Mouse (Mus musculus) lung, embryonic 15.5 days (tissue): ENCODE results near the gene Agap2. TPM values are rescaled to one million over a fixed set of nuclear protein-coding genes. Genes with fewer than 3 reads are reported as not detected.
A peak's percentile ranks its signal among the peaks of the same experiment; 100 is the strongest.

Experiments
- ATAC-seq: fragments of 200-750 bp; cut with Nextera tagmentation; 2 replicates; pipeline ENCODE4 v1.8.0; 2017; ENCODE audit warnings: moderate number of reproducible peaks, borderline replicate concordance; ENCODE audit not compliant: low FRiP score, low TSS enrichment; ENCODE audit errors: extremely low read depth
- H3K27ac ChIP-seq: fragments of 300-500 bp; sonication (generic); 2 replicates; pipeline ENCODE4 v1.5.1; 2015; ENCODE audit warnings: moderate library complexity, mild to moderate bottlenecking, inconsistent platforms
- H3K27me3 ChIP-seq: fragments of 300-500 bp; sonication (generic); 2 replicates; pipeline ENCODE4 v1.6.1; 2015; ENCODE audit warnings: inconsistent platforms
- H3K36me3 ChIP-seq: fragments of 300-500 bp; sonication (generic); 2 replicates; pipeline ENCODE4 v1.6.1; 2015; ENCODE audit warnings: inconsistent platforms
- H3K4me1 ChIP-seq: fragments of 300-500 bp; sonication (generic); 2 replicates; pipeline ENCODE4 v1.6.1; 2015; ENCODE audit warnings: inconsistent platforms
- H3K4me2 ChIP-seq: fragments of 300-500 bp; sonication (generic); 2 replicates; pipeline ENCODE4 v1.6.1; 2015; ENCODE audit warnings: inconsistent platforms, mild to moderate bottlenecking, moderate library complexity
- H3K4me3 ChIP-seq: fragments of 300-500 bp; sonication (generic); 2 replicates; pipeline ENCODE4 v1.5.1; 2015; ENCODE audit warnings: mild to moderate bottlenecking, inconsistent platforms
- H3K9ac ChIP-seq: fragments of 300-500 bp; sonication (generic); 2 replicates; pipeline ENCODE4 v1.6.1; 2015; ENCODE audit warnings: inconsistent platforms
- H3K9me3 ChIP-seq: fragments of 300-500 bp; sonication (generic); 2 replicates; pipeline ENCODE4 v1.6.1; 2016; ENCODE audit warnings: inconsistent platforms
- WGBS: fragments of 180-500 bp; shearing (Covaris S2); methylation state at CpG from one replicate; pipeline ENCODE4 v1.1.7; 2015; 5-methylcytosine and 5-hydroxymethylcytosine counted together
- polyA plus RNA-seq: library from polyadenylated mRNA; unstranded; fragments of >200 nt; fragmentation: Nextera tagmentation; extraction: Ambion mirVana; gene quantifications from 2 replicates; pipeline ENCODE4 v1.2.1, GENCODE M21; 2015

Agap2 gene
- polyA plus RNA-seq, 1 experiment from 2014 or later, result 0.07 TPM

DNA sequence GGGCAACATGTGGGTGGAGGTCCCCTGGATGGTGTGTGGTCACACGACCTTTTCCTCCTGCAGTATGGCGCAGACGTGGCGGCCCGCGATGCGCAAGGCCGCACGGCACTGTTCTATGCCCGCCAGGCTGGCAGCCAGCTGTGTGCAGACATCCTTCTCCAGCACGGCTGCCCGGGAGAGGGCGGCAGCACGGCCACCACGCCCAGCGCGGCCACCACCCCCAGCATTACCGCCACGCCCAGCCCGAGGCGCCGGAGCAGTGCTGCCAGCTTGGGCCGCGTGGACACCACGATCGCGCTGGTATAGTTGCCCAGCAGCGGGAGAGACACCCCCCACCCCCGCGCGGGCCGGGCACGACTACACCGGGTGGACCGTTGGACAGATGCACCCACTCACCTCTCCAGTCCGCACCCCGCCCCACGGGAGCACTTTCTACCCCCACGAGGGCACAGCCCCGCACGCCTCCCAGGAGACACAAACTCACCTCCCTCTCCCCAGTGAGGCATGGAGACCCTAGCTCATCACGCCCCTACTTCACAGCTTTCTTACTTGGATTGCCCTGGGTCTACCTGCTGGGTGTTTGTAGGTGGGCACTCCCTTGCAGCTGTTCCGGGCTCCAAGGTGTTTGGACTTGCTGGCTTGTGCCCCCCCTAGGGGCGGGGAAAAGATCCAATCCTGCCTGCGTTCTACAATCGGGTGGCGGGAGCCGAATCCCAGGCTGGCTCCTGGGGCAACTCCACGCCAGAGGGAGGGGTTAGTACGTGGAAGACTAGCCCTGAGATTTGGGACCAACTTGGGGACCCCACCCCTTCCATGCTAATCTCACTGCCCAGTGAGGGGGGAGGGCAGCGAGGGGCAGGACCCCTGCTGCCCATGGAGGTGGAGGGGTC, 16.7 kb downstream of the Agap2 start:
- H3K4me2 ChIP-seq, result peak overlapping the region; percentile 58
- ATAC-seq, result no peak

DNA sequence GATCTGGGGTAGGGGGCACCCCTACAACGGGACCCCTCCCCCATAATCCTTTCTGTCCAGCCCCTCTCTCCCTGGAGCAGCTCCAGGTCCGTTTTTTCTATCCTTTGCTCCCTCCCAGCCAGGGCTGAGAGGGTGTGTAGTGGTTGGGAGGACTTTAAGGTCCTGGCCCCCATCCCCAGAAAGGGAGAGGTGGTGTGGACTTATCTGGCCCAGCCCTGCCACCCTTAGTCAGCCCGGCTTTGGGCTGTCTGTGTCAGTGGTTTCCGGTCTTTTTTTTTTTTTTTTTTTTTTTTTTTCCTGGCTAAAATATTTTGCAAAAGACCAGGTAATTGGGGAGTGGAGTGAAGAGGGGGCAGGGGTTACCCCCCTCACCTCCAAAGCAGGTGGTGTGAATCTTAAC, 17.7 kb downstream of the Agap2 start:
- Histone ChIP-seq H3K36me3 (peaks cover 4% of the 10 kb centered on the region), H3K27me3 (peaks cover 53% of the 10 kb centered on the region)

More for the DNA sequence above, 16.7 kb downstream of the Agap2 start:
- H3K27ac ChIP-seq, result no peak overlapping the region
- H3K4me1 ChIP-seq, result peaks cover 53% of the 10 kb centered on the region
- H3K4me3 ChIP-seq, result peak overlapping the region; percentile 26
- H3K9ac ChIP-seq, result no peak overlapping the region
- no peaks in the 10 kb centered on the region for H3K9me3 ChIP-seq
- no peaks in the 10 kb centered on the region for H3K36me3 ChIP-seq
- 16% methylated on average over 51 of the region's 51 CpGs for WGBS
- peaks cover 57% of the 10 kb centered on the region for H3K27me3 ChIP-seq

DNA sequence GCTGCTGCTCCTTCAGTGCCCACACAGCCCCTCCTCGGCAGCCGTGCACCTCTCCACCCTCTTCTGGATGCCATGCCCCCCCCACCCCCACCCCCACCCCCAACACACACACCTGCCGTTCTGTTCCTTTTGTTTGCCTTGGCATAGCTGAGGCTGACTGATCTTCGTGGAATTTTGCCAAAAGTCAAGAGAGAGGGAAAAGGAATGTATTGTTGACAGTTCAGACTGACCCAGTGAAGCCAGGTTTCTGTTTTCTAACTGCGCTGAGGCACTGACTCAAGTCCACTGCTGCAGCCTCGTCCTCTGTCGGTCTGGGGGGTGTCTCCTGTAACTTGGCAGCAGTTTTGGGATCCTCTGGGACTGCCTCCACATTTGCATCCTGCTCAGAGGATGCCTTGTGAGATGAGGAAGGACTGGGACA, 19.3 kb downstream of the Agap2 start:
- no peak overlapping the region for H3K9ac ChIP-seq
- H3K4me3 ChIP-seq, result no peak overlapping the region
- peak overlapping the region; percentile 30 for H3K4me2 ChIP-seq
- ATAC-seq, result peak; percentile 73
- WGBS, result 22% methylated on average over 7 of the region's 7 CpGs
- peak overlapping the region; percentile 75 for H3K27ac ChIP-seq
- H3K27me3 ChIP-seq, result peaks cover 39% of the 10 kb centered on the region
- peaks cover 4% of the 10 kb centered on the region for H3K36me3 ChIP-seq
- no peaks in the 10 kb centered on the region for H3K9me3 ChIP-seq
- H3K4me1 ChIP-seq, result peaks cover 53% of the 10 kb centered on the region

More for the DNA sequence above, 17.7 kb downstream of the Agap2 start:
- Histone ChIP-seq H3K4me3 (no peak overlapping the region), H3K27ac (no peak overlapping the region), H3K4me1 (peaks cover 53% of the 10 kb centered on the region), H3K9me3 (no peaks in the 10 kb centered on the region), H3K4me2 (no peak overlapping the region), H3K9ac (no peak overlapping the region)
- no peak for ATAC-seq
- 30% methylated on average over 4 of the region's 4 CpGs for WGBS

DNA sequence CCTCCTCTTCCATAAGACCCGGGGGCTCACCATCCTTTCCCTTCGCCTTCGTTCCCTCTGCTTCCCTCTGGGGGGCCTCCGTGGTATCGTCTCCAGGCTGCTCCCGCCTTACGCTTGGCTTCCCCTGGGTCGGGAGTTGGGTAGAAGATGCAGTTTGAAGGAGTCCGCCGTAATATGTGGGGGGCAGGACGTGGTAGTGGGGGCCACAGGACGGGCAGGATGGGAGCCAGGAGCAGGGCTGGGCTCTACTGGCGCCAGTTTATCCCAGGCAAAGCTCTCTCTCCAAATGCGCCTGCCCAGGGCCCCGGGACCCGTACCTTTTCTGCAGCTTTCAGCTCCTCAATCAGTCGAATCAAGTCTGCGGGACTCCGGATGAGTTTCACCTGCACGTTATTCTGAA, 23.4 kb downstream of the Agap2 start:
- no peak for ATAC-seq
- Histone ChIP-seq H3K4me1 (peaks cover 24% of the 10 kb centered on the region), H3K27ac (no peak overlapping the region), H3K9me3 (no peaks in the 10 kb centered on the region), H3K4me2 (no peak overlapping the region), H3K27me3 (no peaks in the 10 kb centered on the region), H3K4me3 (no peak overlapping the region), H3K9ac (no peak overlapping the region), H3K36me3 (peaks cover 9% of the 10 kb centered on the region)
- WGBS, result 75% methylated on average over 20 of the region's 20 CpGs

DNA sequence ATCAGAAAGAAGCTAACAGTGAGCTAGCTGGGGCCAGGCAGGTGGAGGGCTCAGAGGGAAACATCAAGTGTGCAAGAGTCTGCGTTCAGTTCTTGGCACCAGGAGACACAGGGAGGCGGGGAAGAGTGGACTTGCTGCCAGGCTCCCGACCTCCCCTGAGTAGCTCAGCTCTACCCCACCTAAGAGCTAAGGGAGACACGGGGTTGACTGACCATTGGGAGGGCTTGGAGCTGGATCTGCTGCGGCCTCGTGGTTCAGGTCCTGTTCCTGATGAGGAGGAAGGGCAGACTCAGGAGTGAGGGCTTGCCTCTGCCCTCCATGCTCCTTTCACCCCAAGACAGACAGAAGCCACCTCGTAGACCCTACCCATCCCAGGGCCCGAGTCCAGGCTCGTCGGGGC, 24.1 kb downstream of the Agap2 start:
- Histone ChIP-seq H3K4me3 (no peak overlapping the region), H3K4me1 (peaks cover 17% of the 10 kb centered on the region), H3K27ac (no peak overlapping the region), H3K36me3 (peaks cover 9% of the 10 kb centered on the region), H3K27me3 (no peaks in the 10 kb centered on the region), H3K4me2 (no peak overlapping the region), H3K9me3 (no peaks in the 10 kb centered on the region), H3K9ac (no peak overlapping the region)
- no peak for ATAC-seq
- 81% methylated on average over 10 of the region's 10 CpGs for WGBS

DNA sequence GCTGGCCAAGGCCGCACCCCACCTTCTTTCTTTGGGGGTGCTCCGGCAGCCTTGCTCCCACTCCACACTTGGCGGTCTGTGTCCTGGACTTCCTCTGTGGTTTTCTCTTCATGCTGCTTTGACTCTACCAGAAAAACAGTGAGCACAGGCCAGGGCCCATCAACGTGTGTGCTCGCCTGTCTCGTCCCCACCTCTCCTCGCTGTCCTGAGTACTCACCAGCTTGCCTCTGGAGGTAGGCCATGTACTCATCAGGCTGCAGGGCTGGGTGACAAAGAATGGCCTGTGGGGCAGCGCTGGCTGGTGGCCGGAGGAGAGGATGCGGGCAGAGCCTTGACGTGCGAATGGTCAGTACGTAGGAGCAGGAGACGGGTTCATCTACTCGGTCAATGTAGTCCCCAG, 24.8 kb downstream of the Agap2 start:
- H3K4me3 ChIP-seq, result no peak overlapping the region
- H3K9ac ChIP-seq, result no peak overlapping the region
- no peak for ATAC-seq
- WGBS, result 92% methylated on average over 15 of the region's 15 CpGs
- no peaks in the 10 kb centered on the region for H3K9me3 ChIP-seq
- no peak overlapping the region for H3K4me2 ChIP-seq
- no peak overlapping the region for H3K27ac ChIP-seq
- peaks cover 12% of the 10 kb centered on the region for H3K36me3 ChIP-seq
- no peaks in the 10 kb centered on the region for H3K27me3 ChIP-seq
- peaks cover 13% of the 10 kb centered on the region for H3K4me1 ChIP-seq

DNA sequence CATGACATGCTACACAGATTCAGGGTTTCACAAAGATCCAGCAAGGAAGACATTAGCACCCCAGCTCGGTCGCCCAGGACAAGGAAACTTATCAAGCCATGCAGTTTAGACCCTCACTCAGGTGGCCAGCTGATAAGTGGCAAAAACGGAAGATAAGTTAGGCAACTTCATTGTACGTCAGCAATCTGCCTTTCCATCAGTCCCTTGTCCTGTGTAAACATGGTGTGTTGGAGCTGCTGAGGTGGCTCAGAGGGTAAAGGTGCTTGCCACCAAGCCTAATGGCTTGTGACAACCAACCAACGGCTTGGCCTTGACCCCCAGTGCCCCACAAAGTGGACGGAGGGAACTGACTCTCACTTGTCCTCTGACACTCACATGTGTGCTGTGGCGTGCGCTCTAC, 25.3 kb downstream of the Agap2 start:
- 62% methylated on average over 8 of the region's 8 CpGs for WGBS
- Histone ChIP-seq H3K4me2 (no peak overlapping the region), H3K9ac (no peak overlapping the region), H3K9me3 (no peaks in the 10 kb centered on the region), H3K4me3 (no peak overlapping the region), H3K4me1 (peaks cover 8% of the 10 kb centered on the region), H3K27ac (no peak overlapping the region), H3K27me3 (no peaks in the 10 kb centered on the region), H3K36me3 (peaks cover 12% of the 10 kb centered on the region)
- ATAC-seq, result no peak

DNA sequence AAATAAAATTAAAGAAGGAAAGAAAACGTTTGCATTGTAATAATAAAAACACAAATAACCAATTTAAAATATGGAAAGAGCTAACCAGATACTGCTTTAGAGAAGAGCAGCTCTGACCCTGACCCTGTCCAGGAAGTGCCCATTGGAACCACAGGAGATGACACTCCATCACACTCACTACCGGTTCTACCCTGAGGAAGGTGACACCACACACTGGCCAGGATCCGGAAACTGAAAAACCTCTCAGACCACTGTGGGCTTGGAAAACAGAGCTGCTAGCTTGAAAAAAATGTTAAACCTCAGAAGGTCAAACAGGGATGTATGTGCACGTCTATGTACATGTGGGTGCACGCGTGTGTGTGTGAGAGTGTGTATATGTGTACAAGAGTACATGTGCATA, 26.1 kb downstream of the Agap2 start:
- no peaks in the 10 kb centered on the region for H3K27me3 ChIP-seq
- H3K9me3 ChIP-seq, result no peaks in the 10 kb centered on the region
- 0 out of 2 replicates have a peak, but pooled peaks cover 2% of the 10 kb centered on the region for H3K4me1 ChIP-seq
- no peak overlapping the region for H3K27ac ChIP-seq
- 72% methylated on average over 6 of the region's 6 CpGs for WGBS
- ATAC-seq, result no peak
- H3K4me2 ChIP-seq, result no peak overlapping the region
- H3K9ac ChIP-seq, result no peak overlapping the region
- peaks cover 12% of the 10 kb centered on the region for H3K36me3 ChIP-seq
- no peak overlapping the region for H3K4me3 ChIP-seq

DNA sequence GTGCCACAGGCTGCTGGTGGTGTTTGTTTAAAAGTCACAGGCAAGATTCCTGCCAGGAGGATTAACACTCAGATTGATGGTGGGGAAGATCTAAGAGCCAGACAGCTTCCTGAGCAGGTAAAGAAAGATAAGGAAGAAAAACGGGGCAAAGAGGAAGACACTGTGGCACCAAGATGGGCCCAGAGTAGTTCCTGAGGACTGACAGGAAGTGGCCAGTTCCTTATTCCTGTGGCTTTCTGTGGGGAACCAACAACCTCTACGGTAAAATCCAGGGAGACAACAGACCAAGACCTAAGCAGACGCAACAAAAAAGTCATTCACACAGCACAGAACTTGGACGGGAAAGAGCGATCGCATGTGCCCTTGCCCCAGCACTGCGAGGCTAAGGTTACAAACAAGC, 28.5 kb downstream of the Agap2 start:
- H3K4me3 ChIP-seq, result no peak overlapping the region
- H3K36me3 ChIP-seq, result peaks cover 18% of the 10 kb centered on the region; the same call in 1 of the 2 replicates
- no peak overlapping the region for H3K27ac ChIP-seq
- WGBS, result 63% methylated on average over 7 of the region's 7 CpGs
- no peaks in the 10 kb centered on the region for H3K9me3 ChIP-seq
- H3K27me3 ChIP-seq, result no peaks in the 10 kb centered on the region
- no peak overlapping the region for H3K9ac ChIP-seq
- no peaks in the 10 kb centered on the region for H3K4me1 ChIP-seq
- no peak for ATAC-seq
- H3K4me2 ChIP-seq, result no peak overlapping the region

DNA sequence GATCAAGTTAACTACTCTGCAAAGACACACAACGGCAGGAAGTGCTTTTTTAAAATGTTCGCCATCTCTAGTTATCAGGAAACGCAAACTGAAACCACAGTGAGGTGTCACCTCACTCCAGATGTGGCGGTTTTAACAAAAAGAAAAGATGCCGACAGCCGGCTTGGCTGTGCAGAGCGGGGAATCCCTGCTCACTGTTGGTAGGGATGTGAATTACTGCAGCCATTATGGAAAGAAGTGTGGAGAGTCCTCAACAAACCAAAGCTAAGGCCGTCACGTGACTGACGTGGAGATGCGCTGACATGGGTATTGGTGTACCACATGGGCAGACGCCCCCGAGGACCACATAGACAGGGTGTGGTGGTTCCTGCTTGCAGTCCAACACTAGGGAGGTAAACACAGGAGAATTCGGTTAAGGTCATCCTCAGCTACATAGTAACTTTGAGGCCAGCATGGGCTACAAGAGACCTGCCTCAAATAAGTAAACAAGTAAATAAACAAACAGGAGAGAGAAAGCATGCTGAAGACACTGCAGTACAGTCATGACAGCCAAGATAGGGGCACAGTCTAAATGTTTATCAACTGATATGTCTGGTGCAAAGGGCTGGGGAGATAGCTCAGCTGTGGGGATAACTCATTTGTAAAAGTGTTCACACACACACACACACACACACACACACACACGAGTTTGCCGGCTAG, 32.6 kb downstream of the Agap2 start:
- no peaks in the 10 kb centered on the region for H3K9me3 ChIP-seq
- H3K27me3 ChIP-seq, result no peaks in the 10 kb centered on the region
- ATAC-seq, result no peak
- 79% methylated on average over 16 of the region's 16 CpGs for WGBS
- H3K4me2 ChIP-seq, result no peak overlapping the region
- H3K4me1 ChIP-seq, result no peaks in the 10 kb centered on the region
- no peak overlapping the region for H3K27ac ChIP-seq
- no peak overlapping the region for H3K9ac ChIP-seq
- no peak overlapping the region for H3K4me3 ChIP-seq
- H3K36me3 ChIP-seq, result peaks cover 12% of the 10 kb centered on the region; the same call in 1 of the 2 replicates

DNA sequence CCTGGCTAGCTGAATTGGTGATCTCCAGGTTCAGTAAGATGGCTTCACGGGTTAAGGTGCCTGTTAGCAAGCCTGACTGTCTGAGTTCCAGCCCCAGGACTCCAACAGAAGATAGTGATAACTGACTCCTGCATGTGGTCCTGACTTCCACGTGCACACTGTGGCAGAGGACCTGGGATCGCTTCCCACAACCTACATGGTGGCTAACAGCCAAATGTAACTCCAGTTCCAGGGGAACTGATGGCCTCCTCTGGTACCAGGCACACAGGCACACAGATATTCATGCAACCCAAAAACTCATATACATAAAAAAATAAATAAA, 33.1 kb downstream of the Agap2 start:
- no peak for ATAC-seq
- Histone ChIP-seq H3K27ac (no peak overlapping the region), H3K4me1 (no peaks in the 10 kb centered on the region), H3K4me2 (no peak overlapping the region), H3K4me3 (no peak overlapping the region), H3K36me3 (peaks cover 12% of the 10 kb centered on the region; the same call in 1 of the 2 replicates), H3K9me3 (no peaks in the 10 kb centered on the region), H3K9ac (no peak overlapping the region), H3K27me3 (no peaks in the 10 kb centered on the region)
- 70% methylated on average over 3 of the region's 3 CpGs for WGBS
